Mouse (Mus musculus) heart, postnatal 25 days (tissue): ENCODE measurements around the gene Mrgprg. TPM values are rescaled to one million over a fixed set of nuclear protein-coding genes. Genes with fewer than 3 reads are reported as not detected.

ENCODE experiments used
- DNase-seq: peaks from one replicate; pipeline ENCODE4 v3.0.0; 2022; ENCODE audit warnings: low spot score
- intact Hi-C: fragments of 180-260 bp; cut with DNase I; formaldehyde crosslinking; loops from one replicate; pipeline ENCODE4 v1.15.1; 2025
- total RNA-seq, 2 experiments: library from RNA; stranded (reverse); gene quantifications; 2 replicates each; pipeline ENCODE4 v1.2.3; 2021

The Mrgprg gene
- total RNA-seq, 2 experiments from 2014 or later = not detected

DNA sequence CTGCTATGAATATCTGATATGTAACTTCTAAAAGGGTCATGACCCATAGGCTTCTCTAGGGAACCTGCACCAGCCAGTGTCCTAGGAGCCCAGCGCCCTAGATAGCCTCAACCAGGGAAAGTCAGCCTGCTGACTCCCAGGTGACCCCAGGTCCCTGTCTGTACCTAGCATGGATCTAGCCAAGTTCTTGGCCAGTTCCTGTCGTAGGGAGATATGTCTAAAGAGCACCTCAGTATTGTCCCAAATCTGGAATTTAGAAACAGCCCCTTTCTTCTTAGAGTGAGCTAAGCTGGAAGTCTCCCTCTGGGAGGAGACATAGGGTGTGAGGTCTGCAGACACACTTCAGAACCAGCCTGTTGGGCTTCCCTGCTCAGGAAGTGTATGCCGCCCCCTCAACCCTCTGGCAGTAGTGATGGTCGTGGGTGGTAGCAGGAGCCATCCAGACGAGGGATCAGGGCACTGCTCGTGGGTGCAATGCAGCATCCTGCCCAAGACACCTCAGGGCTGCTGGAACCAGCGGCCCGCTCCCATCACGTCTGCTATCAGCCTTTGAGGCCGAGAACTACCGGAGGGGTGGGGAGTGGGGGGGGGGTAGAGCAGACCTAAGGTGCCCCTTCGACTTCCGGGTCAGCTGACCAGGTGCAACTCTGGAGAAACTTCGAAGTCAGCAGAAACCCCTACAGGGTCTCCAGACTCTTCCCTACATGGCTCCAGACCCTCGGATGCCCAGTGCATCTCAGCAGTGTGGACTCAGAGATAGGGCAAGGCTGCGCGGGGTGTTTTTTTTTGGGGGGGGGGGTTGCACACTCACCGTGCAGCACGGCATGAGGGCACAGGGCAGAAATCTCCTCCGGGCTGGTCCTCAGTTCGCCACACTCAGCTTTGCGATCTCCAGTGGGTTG lies 10.4 kb downstream of the Mrgprg start, which contains the start of gene Osbpl5:
TSS of gene Osbpl5 (minus strand) at position 861 of the 902 bp plus-strand sequence.
- intact Hi-C loops = no loop called here
- no peak for DNase-seq

DNA sequence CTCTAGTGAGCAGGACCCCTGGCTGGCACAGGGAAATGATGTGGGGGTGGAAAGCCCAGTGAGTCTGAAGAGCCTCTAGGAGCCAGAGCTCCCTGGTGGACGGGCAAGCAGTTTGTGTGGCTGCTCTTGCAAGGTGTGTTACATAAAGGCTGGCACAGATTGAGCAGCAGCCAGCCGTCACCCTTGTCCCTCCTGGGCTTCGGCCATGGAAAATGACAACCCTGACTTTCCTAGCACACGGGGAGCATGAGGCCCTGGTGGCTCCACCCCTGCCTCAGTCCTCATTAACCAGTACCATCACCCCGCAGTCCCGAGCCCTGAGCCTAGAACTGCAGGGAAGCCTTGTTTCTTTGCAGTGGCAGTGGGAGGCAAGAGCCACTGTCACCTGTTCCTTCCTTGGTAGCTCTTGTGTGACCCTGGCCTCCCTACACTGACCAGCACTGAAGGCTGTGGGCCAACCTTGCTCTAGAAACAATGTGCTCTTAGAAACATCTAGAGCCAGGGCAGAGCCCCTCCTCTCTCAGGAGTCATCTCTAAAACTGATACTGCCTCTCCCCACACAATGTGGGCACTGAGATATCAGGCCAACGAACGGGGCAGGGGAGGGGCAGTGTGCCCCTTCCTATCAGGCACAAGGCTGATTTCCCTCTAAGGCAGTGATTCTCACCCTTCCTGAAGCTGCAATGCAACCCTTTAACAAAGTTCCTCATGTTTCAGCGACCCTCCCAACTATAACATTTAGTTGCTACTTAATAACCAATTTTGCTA lies 11.3 kb downstream of the Mrgprg start:
- intact Hi-C loops = no loop called here
- no peak for DNase-seq

DNA sequence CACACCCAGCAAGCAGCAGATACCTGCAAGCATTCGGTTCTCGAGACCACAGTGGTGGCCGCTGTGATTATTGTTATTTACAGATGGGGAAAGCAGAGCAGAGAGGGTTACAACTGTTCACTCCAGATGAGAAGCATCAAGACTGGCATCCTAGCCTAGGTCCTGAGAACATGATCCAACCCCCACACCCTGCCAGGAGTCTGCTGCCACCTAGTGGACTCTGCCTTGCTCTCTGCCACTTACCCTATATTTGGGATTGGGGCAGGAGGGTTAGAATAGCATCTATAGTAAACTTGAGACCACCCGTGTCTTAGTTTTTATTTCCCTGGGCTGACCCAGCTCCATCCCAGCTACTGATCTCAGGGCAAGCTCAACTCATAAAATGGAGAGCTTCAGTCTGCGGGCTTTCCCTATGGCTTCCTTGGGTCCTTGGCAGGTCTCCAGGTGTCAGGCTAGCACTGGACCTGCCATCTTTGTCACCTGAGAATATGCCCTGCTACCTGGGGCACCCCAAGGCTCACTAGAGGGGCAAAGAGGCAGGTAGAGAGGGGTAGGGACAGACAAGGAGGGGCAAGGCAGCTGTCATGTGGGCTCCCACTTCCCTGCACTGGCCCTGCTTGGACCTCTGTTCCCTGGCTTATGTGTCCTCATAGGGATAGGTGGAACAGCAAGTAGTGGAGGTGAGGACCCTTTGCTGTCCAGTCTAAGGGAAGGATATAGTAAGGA lies 12.6 kb downstream of the Mrgprg start:
- no peak for DNase-seq
- intact Hi-C loops = no loop called here

DNA sequence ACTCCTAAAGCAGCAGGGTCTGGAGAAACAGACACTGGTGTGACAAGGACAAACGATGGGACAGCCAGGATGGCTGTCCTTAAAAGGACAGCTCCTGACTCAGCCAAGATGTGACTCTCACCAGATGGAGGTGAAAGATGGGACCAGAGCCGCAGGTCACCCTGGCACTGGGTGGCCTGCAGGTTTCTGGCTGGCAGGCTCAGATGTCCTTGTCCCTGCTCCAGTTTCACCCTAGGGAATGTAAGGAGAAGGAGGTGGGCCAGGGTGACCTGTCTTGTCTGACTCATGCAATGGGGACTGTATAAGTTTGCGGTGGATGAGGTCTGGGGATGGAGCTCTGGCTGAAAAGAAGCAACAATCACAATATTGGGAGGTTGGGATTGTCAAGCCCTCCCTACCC lies 14.2 kb downstream of the Mrgprg start:
- DNase-seq = no peak
- intact Hi-C loops = no loop called here

DNA sequence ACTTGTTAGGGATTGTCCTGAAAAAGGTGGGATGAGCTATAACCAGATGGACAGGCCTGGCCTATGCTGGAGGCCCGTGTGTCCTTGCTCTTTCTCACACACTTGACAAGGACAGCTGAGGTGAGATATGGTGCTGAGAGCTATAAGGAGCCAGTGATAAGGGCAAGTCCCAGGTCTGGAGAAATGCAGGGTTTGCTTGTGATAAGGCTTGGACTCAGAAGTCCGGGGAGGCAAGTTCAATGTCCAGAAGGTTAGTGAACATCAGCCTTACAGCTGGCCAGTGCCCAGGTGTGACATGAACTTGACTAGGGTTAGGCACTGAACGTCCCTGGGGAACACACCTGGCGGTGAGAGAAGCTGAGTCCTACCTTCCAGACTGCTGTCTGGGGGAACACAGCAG lies 14.7 kb downstream of the Mrgprg start:
- DNase-seq = no peak
- intact Hi-C loops = no loop called here

DNA sequence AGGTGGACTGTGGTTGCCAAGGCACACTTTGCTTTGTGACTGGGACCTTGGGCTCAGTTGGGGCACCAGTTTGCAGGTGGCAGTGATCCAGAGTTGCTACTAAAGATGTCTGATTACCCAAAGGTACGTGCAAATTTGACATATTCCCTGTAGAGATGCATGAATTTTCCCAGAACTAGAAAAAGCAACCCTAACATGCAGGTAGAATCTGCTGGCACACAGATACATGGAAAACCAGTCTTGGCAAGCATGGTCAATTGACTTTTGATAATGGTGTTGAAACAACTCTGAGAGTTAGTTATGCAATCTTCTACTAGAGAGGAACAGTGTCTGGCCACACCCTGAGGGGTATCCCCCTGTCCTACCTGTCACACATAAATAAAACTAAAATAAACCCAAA lies 15.4 kb downstream of the Mrgprg start:
- no peak for DNase-seq
- intact Hi-C loops = no loop called here

DNA sequence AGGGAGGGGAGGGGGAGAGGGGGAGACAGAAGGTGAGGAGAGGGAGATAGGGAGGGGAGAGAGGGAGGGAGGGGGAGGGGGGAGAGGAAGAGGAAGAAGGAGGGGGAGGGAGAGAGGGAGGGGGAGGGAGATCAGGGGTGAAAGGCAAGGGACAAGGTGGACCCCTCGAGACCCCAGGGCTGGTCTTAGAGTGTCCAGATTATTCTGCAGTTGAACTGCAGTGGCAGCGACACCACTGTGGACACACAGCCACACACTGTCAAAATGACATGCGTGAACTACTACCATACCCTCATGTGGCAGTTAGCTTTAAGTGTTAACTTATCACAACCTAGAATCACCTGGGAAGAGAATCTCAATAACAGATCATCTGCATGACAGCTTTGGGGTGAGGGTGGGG lies 17.7 kb downstream of the Mrgprg start:
- no peak for DNase-seq
- intact Hi-C loops = loop anchor here (5.0 kb wide), 1 partner anchor 167 kb away; no protein-coding TSS in a partner anchor

DNA sequence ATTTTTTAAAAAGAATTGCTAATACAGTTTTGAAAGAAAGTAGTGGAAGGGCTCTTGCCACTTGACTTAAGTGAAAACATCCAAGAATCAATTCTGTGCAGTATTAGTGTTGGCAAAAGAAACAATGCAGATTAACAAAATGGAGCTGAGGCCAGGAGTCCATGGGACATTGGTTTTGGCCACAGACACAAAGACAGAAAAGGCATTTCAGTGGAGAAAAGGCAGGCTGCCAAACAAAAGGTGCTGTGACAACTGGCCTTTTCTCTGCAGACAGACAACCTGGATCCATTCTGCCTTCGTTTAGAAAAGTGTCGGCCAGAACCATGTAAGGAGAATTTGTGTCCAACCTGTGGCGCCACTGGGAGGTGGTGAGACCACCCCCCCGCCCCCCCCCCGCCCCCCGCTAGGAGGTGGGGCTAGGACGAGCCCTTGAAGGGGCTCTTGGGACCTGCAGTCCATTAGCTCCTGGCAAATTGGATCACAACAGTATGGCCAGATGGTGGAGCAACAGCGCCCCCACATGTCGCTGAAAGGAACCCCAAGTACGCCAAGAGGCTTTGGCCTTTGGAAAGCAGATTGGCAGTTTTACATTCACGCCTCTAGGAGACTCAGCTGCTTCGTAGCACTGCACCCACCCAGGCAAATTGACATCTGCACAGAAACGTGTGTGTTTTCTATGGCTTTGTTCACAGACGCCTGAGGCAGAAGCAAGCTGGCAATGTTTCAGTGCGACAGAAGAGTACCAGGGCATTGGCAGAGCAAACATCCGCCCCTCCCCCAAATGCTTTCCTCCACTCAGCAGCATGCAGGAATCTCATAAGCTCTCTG lies 18.5 kb downstream of the Mrgprg start:
- intact Hi-C loops = loop anchor here (1.0 to 5.0 kb wide), 2 partner anchors 42 to 166 kb away; no protein-coding TSS in a partner anchor
- peak; percentile 71 for DNase-seq

DNA sequence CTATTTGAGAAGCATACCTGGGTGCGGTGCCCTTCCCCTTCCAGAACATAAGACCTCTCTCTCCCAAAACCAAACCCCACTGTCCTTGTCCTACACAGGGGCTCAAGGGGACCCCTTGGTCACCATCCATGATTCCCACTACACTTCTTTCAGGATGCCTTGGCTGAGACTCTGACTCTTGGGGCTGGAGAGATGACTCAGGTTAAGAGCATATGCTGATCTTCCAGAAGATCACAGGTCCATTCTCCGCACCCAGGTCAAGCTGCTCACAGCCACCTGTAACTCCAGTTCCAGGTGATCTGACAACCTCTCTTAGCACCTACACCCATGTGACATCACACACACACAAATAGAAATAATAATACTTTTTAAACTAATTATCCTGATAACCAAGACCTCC lies 26.1 kb downstream of the Mrgprg start:
- intact Hi-C loops = no loop called here
- DNase-seq = no peak

DNA sequence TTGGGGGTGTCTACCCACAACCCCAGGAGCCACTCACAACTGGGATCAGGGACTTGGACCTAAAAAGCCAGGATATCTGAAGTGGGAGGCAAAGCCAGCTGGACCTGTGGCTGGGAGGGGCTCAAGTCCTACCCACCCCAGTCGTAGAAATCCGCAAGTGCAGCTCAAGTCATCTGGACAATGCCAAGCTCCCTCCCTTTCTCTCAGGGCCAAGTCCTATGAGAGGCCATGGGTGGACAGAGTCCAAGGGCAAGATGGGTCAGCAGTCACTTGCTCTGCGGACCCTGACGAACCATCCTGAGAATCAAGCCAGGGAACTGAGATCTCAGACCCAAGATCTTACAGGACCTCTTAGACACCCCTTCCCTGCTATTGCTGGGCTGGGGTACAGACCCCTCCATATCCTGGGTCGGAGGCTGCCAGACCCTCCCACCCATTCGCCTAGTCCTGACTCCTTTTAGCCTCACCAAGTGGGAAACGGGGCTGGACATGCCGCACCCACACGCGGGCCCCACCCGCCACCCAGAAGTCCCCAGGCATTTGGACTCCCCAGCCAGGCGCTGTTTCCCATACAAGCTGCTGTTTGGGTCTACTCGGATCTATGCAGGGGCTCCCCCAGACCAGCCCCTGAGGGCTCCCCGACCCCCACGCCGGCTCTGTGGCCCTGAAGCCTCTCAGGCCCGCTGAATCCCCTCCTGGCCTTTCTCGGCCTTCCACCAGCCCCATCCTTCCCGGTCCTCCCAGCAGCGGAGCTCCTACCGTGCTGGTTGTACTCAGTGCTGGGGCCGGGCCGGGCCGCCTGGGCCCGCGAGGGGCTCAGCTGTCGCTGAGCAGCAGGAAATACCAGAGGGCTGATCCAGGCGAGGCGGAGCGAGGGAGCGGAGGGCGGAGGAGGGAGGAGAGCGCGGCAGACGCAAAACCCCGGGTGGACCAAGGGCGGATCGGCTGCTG lies 27.0 kb downstream of the Mrgprg start:
- intact Hi-C loops = no loop called here
- peak; percentile 77 for DNase-seq

DNA sequence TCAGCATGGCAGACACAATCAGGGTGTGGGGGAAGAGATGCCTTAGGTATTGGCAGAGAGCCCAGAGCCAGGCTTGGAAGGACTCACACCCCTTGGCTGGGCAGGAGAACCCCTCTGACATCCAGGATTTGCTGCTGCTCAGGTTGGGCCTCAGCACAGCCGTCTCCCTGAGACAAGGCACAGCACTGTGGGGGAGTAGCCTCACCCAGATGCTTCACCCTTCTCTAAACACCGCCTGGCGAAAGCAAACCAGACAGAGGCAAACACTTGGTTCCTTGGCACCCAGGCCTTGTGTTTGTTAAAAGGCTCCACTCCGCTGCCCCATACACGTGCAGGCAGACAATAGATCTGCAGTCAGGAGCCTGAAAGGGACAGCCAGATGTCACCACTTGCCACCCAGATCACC lies 28.2 kb downstream of the Mrgprg start:
- no peak for DNase-seq
- intact Hi-C loops = no loop called here

DNA sequence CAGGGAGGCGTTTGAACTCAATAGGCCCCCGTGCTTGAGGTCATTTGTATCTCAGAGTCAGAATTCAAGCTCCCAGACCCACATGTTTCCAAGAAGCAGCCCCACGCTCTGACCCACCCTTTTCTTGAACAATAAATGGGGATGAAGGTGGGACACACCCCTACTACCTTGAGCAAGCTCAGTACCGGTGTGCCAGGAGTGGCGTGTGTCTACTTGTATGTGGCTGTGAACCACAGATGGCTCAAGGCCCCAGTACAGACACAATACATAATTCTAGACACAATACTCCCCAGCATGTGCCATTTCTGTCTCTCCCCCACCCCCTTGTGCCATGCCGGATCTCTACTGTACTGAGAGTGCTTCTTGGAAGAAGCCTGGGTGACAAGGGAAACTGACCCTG lies 28.6 kb downstream of the Mrgprg start:
- intact Hi-C loops = no loop called here
- no peak for DNase-seq

DNA sequence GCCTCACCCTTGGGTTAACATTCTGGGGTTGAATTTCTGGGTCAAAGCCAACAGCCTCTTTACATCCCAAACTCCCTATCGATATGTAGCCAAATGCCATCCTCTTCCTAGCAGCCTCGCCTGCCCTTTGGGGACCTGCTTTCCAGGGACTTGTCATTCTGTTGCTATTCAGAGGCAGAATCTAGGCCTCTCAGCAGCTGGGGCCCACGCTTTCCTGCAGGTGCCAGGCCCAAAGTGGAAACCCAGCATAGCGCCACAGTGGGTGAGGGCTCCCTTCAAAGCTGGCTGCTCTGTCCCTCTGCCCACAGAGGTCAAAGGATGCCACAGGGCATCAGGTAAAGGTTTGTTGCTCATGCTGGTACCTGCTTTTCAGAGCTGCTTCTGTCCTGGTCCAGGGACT lies 33.0 kb downstream of the Mrgprg start:
- DNase-seq = no peak
- intact Hi-C loops = no loop called here

DNA sequence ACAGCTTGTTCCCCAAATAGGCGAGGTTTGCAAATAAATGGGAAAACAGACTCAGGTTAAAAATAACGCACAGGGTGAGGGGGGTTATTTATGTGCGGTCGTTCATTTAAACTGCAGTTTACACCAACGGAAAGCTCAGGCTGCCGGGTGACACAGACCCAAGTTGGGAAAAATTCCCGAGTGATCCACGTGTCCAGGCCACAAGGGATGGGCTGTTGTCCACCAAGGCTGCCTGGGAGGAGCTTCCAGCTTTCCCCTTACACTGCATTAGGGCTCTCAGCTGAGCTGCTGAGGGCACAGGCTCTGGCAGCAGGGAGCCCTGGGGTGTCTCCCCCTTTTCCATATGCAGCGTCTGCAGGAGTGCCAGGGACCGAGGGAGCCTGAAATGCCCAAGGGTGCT lies 36.9 kb downstream of the Mrgprg start:
- intact Hi-C loops = no loop called here
- DNase-seq = peak; percentile 27

DNA sequence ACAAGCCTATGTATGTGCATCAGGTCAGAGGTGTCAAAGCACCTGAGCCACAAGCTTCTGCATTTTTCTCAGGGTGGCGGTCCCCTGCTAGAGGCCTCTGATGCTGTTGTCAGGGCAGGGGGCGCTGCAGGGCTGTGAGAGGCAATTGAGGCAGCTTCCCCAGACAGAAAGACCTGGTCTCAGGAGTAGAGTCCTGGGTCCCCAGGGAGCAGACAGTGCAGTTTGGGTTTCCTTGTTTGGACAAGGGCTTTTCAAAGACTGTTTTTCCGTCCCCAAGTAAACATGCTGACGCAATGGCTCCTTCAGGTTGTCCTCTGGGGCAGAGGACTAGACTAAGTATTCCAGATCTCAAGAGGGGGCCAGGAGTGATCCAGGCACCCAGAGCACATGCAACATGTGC lies 40.4 kb downstream of the Mrgprg start:
- DNase-seq = no peak
- intact Hi-C loops = no loop called here

DNA sequence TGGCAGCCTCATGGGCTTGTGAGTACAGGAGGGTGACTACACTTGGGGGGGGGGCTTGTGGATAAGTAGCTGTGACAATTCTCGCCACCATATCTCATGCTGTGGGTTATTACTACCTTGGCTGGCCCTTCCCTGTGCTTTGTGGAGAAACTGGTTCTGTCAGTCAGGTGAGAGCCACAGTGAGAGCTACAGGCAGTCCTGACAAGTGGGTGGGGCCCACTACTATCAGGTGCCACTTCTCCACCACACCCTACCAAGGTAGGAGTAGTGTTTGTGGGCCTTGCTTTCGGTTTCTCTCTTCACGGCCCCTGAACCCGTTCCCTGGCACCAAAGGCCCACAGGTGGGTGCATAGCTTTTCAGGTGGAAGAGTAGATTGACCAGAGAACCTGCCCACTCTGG lies 43.0 kb downstream of the Mrgprg start:
- intact Hi-C loops = no loop called here
- DNase-seq = no peak

DNA sequence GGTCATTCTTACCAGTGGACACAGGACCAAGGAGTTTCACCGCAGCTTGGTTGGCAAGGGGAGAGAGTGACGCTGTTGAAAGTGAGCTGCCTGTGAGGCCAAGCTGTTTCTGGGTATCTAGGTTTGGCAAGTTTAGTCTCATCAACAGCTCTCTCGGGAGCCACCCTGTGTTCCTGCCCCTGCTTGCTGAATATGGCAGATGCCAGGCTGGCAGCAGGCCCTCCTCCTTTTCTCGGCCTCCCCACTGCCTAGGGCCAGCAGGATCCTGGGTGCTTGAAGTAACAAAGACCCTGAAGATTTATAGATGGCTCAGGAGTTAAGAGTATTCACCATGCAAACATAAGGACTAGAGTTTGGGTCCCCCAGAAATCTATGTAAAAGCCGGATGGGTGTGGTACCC lies 44.1 kb downstream of the Mrgprg start:
- no peak for DNase-seq
- intact Hi-C loops = no loop called here

DNA sequence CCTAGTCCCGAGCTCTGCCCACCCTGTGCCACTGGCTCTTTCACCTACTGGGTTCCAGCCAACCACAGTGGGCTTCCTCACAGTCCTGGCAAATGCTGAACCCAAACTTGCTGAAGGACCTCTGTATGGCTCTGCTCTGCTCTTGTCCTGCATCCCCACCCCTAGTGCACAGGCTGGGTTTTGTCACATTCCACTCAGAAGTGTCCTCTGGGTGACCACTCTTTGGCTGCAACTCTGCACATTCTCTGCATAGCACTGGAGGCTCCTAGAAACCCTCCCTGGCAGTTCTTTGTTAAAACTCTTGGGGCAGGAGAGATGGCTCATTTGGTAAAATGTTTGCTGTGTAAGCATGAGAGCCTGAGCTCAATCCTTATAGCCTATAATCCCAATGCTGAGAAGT lies 49.0 kb downstream of the Mrgprg start:
- DNase-seq = no peak
- intact Hi-C loops = no loop called here
